Mouse (Mus musculus) heart, postnatal 25 days (tissue): ENCODE data around the gene D630045J12Rik. TPM values are rescaled to one million over a fixed set of nuclear protein-coding genes. Genes with fewer than 3 reads are reported as not detected.

Experiments
- DNase-seq: peaks from one replicate; pipeline ENCODE4 v3.0.0; 2022; ENCODE audit warnings: low spot score
- intact Hi-C: fragments of 180-260 bp; cut with DNase I; formaldehyde crosslinking; loops from one replicate; pipeline ENCODE4 v1.15.1; 2025
- total RNA-seq, 2 experiments: library from RNA; stranded (reverse); gene quantifications; 2 replicates each; pipeline ENCODE4 v1.2.3; 2021

Gene D630045J12Rik
- total RNA-seq, 2 experiments from 2014 or later, result 1.2 to 1.7 TPM

GRCm38 (mm10) chr6:38244167-38244566, 9.6 kb downstream of the D630045J12Rik start:
- intact Hi-C loops, result no loop called here
- no peak for DNase-seq

- intact Hi-C loops, result no loop called here
- no peak for DNase-seq
Measured at GRCm38 (mm10) chr6:38242833-38243232, 11.0 kb downstream of the D630045J12Rik start.

GRCm38 (mm10) chr6:38242295-38242830, 11.4 kb downstream of the D630045J12Rik start:
- intact Hi-C loops, result no loop called here
- no peak for DNase-seq

GRCm38 (mm10) chr6:38241508-38241907, 12.3 kb downstream of the D630045J12Rik start:
- intact Hi-C loops, result no loop called here
- no peak for DNase-seq

GRCm38 (mm10) chr6:38240618-38241017, 13.2 kb downstream of the D630045J12Rik start:
- intact Hi-C loops, result no loop called here
- DNase-seq, result no peak

GRCm38 (mm10) chr6:38238382-38238781, 15.4 kb downstream of the D630045J12Rik start:
- no peak for DNase-seq
- intact Hi-C loops, result no loop called here

- DNase-seq, result no peak
- intact Hi-C loops, result no loop called here
Measured at GRCm38 (mm10) chr6:38235991-38236658, 17.7 kb downstream of the D630045J12Rik start.

- intact Hi-C loops, result no loop called here
- DNase-seq, result no peak
Measured at GRCm38 (mm10) chr6:38233803-38234202, 20.0 kb downstream of the D630045J12Rik start.

GRCm38 (mm10) chr6:38232917-38233316, 20.9 kb downstream of the D630045J12Rik start:
- intact Hi-C loops, result no loop called here
- no peak for DNase-seq

- no peak for DNase-seq
- intact Hi-C loops, result no loop called here
Measured at GRCm38 (mm10) chr6:38231994-38232393, 21.8 kb downstream of the D630045J12Rik start.

GRCm38 (mm10) chr6:38224079-38224478, 29.7 kb downstream of the D630045J12Rik start:
- DNase-seq, result no peak
- intact Hi-C loops, result no loop called here

- intact Hi-C loops, result no loop called here
Measured at GRCm38 (mm10) chr6:38219261-38219660, 34.5 kb downstream of the D630045J12Rik start.

GRCm38 (mm10) chr6:38215448-38216110, 38.2 kb downstream of the D630045J12Rik start:
- no peak for DNase-seq
- intact Hi-C loops, result no loop called here

More at GRCm38 (mm10) chr6:38219261-38219660, 34.5 kb downstream of the D630045J12Rik start:
- no peak for DNase-seq

- intact Hi-C loops, result no loop called here
- no peak for DNase-seq
Measured at GRCm38 (mm10) chr6:38207621-38208020, 46.2 kb downstream of the D630045J12Rik start.

GRCm38 (mm10) chr6:38206941-38207531, 46.8 kb downstream of the D630045J12Rik start:
- intact Hi-C loops, result no loop called here
- no peak for DNase-seq

GRCm38 (mm10) chr6:38205375-38205774, 48.4 kb downstream of the D630045J12Rik start:
- no peak for DNase-seq
- intact Hi-C loops, result no loop called here

GRCm38 (mm10) chr6:38203820-38204219, 50.0 kb downstream of the D630045J12Rik start:
- intact Hi-C loops, result no loop called here
- DNase-seq, result no peak

- no peak for DNase-seq
- intact Hi-C loops, result no loop called here
Measured at GRCm38 (mm10) chr6:38202816-38203215, 51.0 kb downstream of the D630045J12Rik start.

GRCm38 (mm10) chr6:38201495-38201894, 52.3 kb downstream of the D630045J12Rik start:
- intact Hi-C loops, result no loop called here
- DNase-seq, result no peak

GRCm38 (mm10) chr6:38199599-38199998, 54.2 kb downstream of the D630045J12Rik start:
- intact Hi-C loops, result no loop called here
- no peak for DNase-seq

GRCm38 (mm10) chr6:38198727-38199126, 55.1 kb downstream of the D630045J12Rik start:
- intact Hi-C loops, result no loop called here
- no peak for DNase-seq
